In genomic region chr7:110843916-110844874, GRCm38 (mm10) we compare ENCODE assay signal across 8 mouse cellular contexts. TPM values are rescaled to one million over a fixed set of nuclear protein-coding genes. Genes with fewer than 3 reads are reported as not detected.
A peak's percentile ranks its signal among the peaks of the same experiment; 100 is the strongest.
DNase-seq lines count a peak whose midpoint lies in the region; ATAC-seq lines count a peak whose summit lies in the region.

Gene Rnf141, minus strand, starts transcription at chr7:110844457.

- WGBS in forebrain, embryonic 11.5 days, result under 1% methylated on average over 42 of the region's 42 CpGs
- WGBS in heart, embryonic 16.5 days, result under 1% methylated on average over 42 of the region's 42 CpGs
- WGBS in liver, embryonic 15.5 days (ENCODE audit: insufficient replicate concordance), result 0% methylated on average over 42 of the region's 42 CpGs
- WGBS in neural tube, embryonic 12.5 days, result under 1% methylated on average over 42 of the region's 42 CpGs

- no peaks in the 10 kb centered on the region for H3K9me3 ChIP-seq in forebrain, embryonic 11.5 days (ENCODE audit: control insufficient read depth, low read length)
- H3K9me3 ChIP-seq in heart, embryonic 16.5 days (replicated peaks; ENCODE audit: control insufficient read depth, low read length), result no peaks in the 10 kb centered on the region
- no peaks in the 10 kb centered on the region for H3K9me3 ChIP-seq in liver, embryonic 15.5 days (replicated peaks)
- no peaks in the 10 kb centered on the region for H3K9me3 ChIP-seq in neural tube, embryonic 12.5 days

- H3K4me1 ChIP-seq in forebrain, embryonic 11.5 days (replicated peaks; ENCODE audit: control insufficient read depth, insufficient read depth, low read length), result peaks cover 4% of the 10 kb centered on the region; the same call in 1 of the 2 replicates
- H3K4me1 ChIP-seq in heart, embryonic 16.5 days (ENCODE audit: control insufficient read depth, insufficient read depth, low read length), result 0 out of 2 replicates have a peak, but pooled peaks cover 3% of the 10 kb centered on the region
- peaks cover 46% of the 10 kb centered on the region for H3K4me1 ChIP-seq in liver, embryonic 15.5 days (replicated peaks)
- H3K4me1 ChIP-seq in neural tube, embryonic 12.5 days, result peaks cover 4% of the 10 kb centered on the region; the same call in 1 of the 2 replicates

- H3K4me3 ChIP-seq in forebrain, embryonic 11.5 days (ENCODE audit: low read depth, low read length), result peak within 1 kb of the TSS; percentile 61
- H3K4me3 ChIP-seq in heart, embryonic 16.5 days (ENCODE audit: low read length), result peak within 1 kb of the TSS; percentile 96
- H3K4me3 ChIP-seq in liver, embryonic 15.5 days (replicated peaks), result peak within 1 kb of the TSS; percentile 74
- peak within 1 kb of the TSS; percentile 75 for H3K4me3 ChIP-seq in neural tube, embryonic 12.5 days

- H3K4me2 ChIP-seq in forebrain, embryonic 11.5 days (ENCODE audit: low read depth, low read length, severe bottlenecking), result peak within 1 kb of the TSS; percentile 70
- peak within 1 kb of the TSS; percentile 84 for H3K4me2 ChIP-seq in heart, embryonic 16.5 days (ENCODE audit: low read depth, low read length)
- peak within 1 kb of the TSS; percentile 80 for H3K4me2 ChIP-seq in liver, embryonic 15.5 days
- peak within 1 kb of the TSS; percentile 87 for H3K4me2 ChIP-seq in neural tube, embryonic 12.5 days (replicated peaks)

- no peaks in the 10 kb centered on the region for H3K27me3 ChIP-seq in forebrain, embryonic 11.5 days (ENCODE audit: control insufficient read depth, insufficient read depth, low read length)
- H3K27me3 ChIP-seq in heart, embryonic 16.5 days (ENCODE audit: control insufficient read depth, insufficient read depth, low read length), result no peaks in the 10 kb centered on the region
- no peaks in the 10 kb centered on the region for H3K27me3 ChIP-seq in liver, embryonic 15.5 days
- H3K27me3 ChIP-seq in neural tube, embryonic 12.5 days (replicated peaks), result no peaks in the 10 kb centered on the region

- H3K36me3 ChIP-seq in forebrain, embryonic 11.5 days (ENCODE audit: control insufficient read depth, insufficient read depth, low read length), result no peaks in the 10 kb centered on the region
- H3K36me3 ChIP-seq in heart, embryonic 16.5 days (ENCODE audit: control insufficient read depth, insufficient read depth), result no peaks in the 10 kb centered on the region
- H3K36me3 ChIP-seq in liver, embryonic 15.5 days (replicated peaks), result 0 out of 2 replicates have a peak, but pooled peaks cover 6% of the 10 kb centered on the region
- no peaks in the 10 kb centered on the region for H3K36me3 ChIP-seq in neural tube, embryonic 12.5 days

- H3K27ac ChIP-seq in forebrain, embryonic 11.5 days (ENCODE audit: low read depth, low read length), result peak within 1 kb of the TSS; percentile 39
- peak within 1 kb of the TSS; percentile 97 for H3K27ac ChIP-seq in heart, embryonic 16.5 days (ENCODE audit: low read length)
- peak within 1 kb of the TSS; percentile 97 for H3K27ac ChIP-seq in liver, embryonic 15.5 days (replicated peaks)
- peak within 1 kb of the TSS; percentile 64 for H3K27ac ChIP-seq in neural tube, embryonic 12.5 days

- peak; percentile 89 to 93 for DNase-seq in CD8-positive naive resting alpha-beta T cell, adult 2 months (ENCODE audit: low read depth in 2 of 2, low spot score in 2 of 2)
- peak; percentile 91 for DNase-seq in c-Kit-positive CD71-negative TER-119-negative erythroid progenitor cells, embryonic 14.5 days (ENCODE audit: low read depth)
- DNase-seq in forebrain, embryonic 11.5 days (ENCODE audit: low spot score), result peak; percentile 95
- peak; percentile 93 to 96 for DNase-seq in kidney, postnatal 36 days
- DNase-seq in telencephalon, adult 2 months (ENCODE audit: low read depth, low spot score), result peak; percentile 90

- H3K9ac ChIP-seq in forebrain, embryonic 11.5 days (ENCODE audit: low read length), result peak within 1 kb of the TSS; percentile 84
- H3K9ac ChIP-seq in heart, embryonic 16.5 days (ENCODE audit: low read length), result peak within 1 kb of the TSS; percentile 97
- peak within 1 kb of the TSS; percentile 72 for H3K9ac ChIP-seq in liver, embryonic 15.5 days
- peak within 1 kb of the TSS; percentile 82 for H3K9ac ChIP-seq in neural tube, embryonic 12.5 days

- ATAC-seq in forebrain, embryonic 11.5 days (replicated peaks; ENCODE audit: low FRiP score), result peak; percentile 93
- peak; percentile 92 for ATAC-seq in heart, embryonic 16.5 days (replicated peaks; ENCODE audit: extremely low read depth, insufficient read depth, low FRiP score)
- ATAC-seq in liver, embryonic 15.5 days (ENCODE audit: insufficient read depth), result peak; percentile 88
- ATAC-seq in neural tube, embryonic 12.5 days (ENCODE audit: low FRiP score, low read depth), result peak; percentile 97

RNA-seq across cellular contexts. Expression of gene Rnf141, which starts in this region (rescaled TPM):
- polyA plus RNA-seq in forebrain, embryonic 11.5 days (2014; fragmentation: Nextera tagmentation; extraction: Ambion mirVana), result 30.6 and 33.2 TPM in 2 replicates
- polyA plus RNA-seq in heart, embryonic 16.5 days (2015; fragmentation: Nextera tagmentation; extraction: Ambion mirVana), result 30.7 and 32.8 TPM in 2 replicates
- polyA plus RNA-seq in liver, embryonic 15.5 days (2015; fragmentation: Nextera tagmentation; extraction: Ambion mirVana), result 24.7 and 29.0 TPM in 2 replicates
- 29.2 and 30.7 TPM in 2 replicates for polyA plus RNA-seq in neural tube, embryonic 12.5 days (2016; fragmentation: Nextera tagmentation; extraction: Ambion mirVana)

Comparison
In these comparisons a context has a peak if more than half of its experiments do, and no peak if none do; other contexts are left out.
1. Peak in every context shown above with its lines: DNase-seq, ATAC-seq, H3K4me3 ChIP-seq and H3K27ac ChIP-seq.
2. H3K27ac ChIP-seq: peak in every context shown above with its lines; median percentile 97 in heart, embryonic 16.5 days; 97 in liver, embryonic 15.5 days; 64 in neural tube, embryonic 12.5 days; 39 in forebrain, embryonic 11.5 days.